Mouse (Mus musculus) heart, adult 2 months (tissue): ENCODE measurements around the gene Dennd2a.

Experiments used
- CTCF ChIP-seq: fragments of 200-600 bp; IDR thresholded peaks from 2 replicates; pipeline ENCODE4 v1.8.1; 2022; ENCODE audit warnings: antibody characterized with exemption, mild to moderate bottlenecking, moderate library complexity
- EP300 ChIP-seq: fragments of 200-500 bp; IDR thresholded peaks from 2 replicates; pipeline ENCODE4 v1.6.1; 2011; ENCODE audit warnings: low read depth, low read length, control low read depth; ENCODE audit not compliant: insufficient read depth

GRCm38 (mm10) chr6:39433174-39433573 lies 124.5 kb downstream of the Dennd2a start:
- no peak for TF ChIP-seq CTCF
- TF ChIP-seq EP300, result no peak
